Mouse (Mus musculus) macrophage (primary cell): ENCODE data around the gene Dync1li1. TPM values are rescaled to one million over a fixed set of nuclear protein-coding genes. Genes with fewer than 3 reads are reported as not detected.

Experiments used
- H3K27ac ChIP-seq: fragments of 350-480 bp; formaldehyde crosslinking; 2 replicates; pipeline ENCODE4 v1.9.0; 2021
- H3K36me3 ChIP-seq: fragments of 350-480 bp; formaldehyde crosslinking; 2 replicates; pipeline ENCODE4 v1.9.0; 2021; ENCODE audit errors: inconsistent target
- H3K4me3 ChIP-seq: fragments of 350-480 bp; formaldehyde crosslinking; 2 replicates; pipeline ENCODE4 v1.9.0; 2021; ENCODE audit errors: inconsistent target
- H3K79me2 ChIP-seq: fragments of 350-480 bp; formaldehyde crosslinking; 2 replicates; pipeline ENCODE4 v1.9.0; 2021; ENCODE audit errors: inconsistent target
- WGBS: methylation state at CpG from one replicate; pipeline ENCODE4 v1.1.7; 2026; ENCODE audit warnings: inconsistent platforms; ENCODE audit not compliant: missing documents; 5-methylcytosine and 5-hydroxymethylcytosine counted together
- polyA plus RNA-seq: library from polyadenylated mRNA; stranded (reverse); fragments of 250-400 nt; gene quantifications from 3 replicates; pipeline ENCODE4 v1.2.4, GENCODE M21; 2018; ENCODE audit warnings: inconsistent platforms

Dync1li1 gene
- polyA plus RNA-seq, 1 experiment from 2014 or later: 39.8 TPM

- H3K4me3 ChIP-seq: peak overlapping the region; percentile 77
- WGBS: 28% methylated on average over 19 of the region's 30 CpGs
- H3K36me3 ChIP-seq: no peaks in the 10 kb centered on the region
- H3K27ac ChIP-seq: peak overlapping the region; percentile 27
- H3K79me2 ChIP-seq: peaks cover 38% of the 10 kb centered on the region
Measured at GRCm38 (mm10) chr9:114729911-114730805, 41.6 kb downstream of the Dync1li1 start.

GRCm38 (mm10) chr9:114731011-114731755 lies 42.6 kb downstream of the Dync1li1 start, which contains the start of gene Cmtm6:
Gene Cmtm6 (plus strand): TSS chr9:114731116.
- no peaks in the 10 kb centered on the region for H3K36me3 ChIP-seq
- H3K4me3 ChIP-seq: peak within 1 kb of the TSS; percentile 77
- H3K79me2 ChIP-seq: peaks cover 48% of the 10 kb centered on the region
- WGBS: under 1% methylated on average over 53 of the region's 53 CpGs
- H3K27ac ChIP-seq: peak within 1 kb of the TSS; percentile 62

GRCm38 (mm10) chr9:114731871-114732682 lies 43.5 kb downstream of the Dync1li1 start:
- peaks cover 57% of the 10 kb centered on the region for H3K79me2 ChIP-seq
- 42% methylated on average over 12 of the region's 12 CpGs for WGBS
- H3K4me3 ChIP-seq: peak overlapping the region; percentile 77
- H3K36me3 ChIP-seq: 0 out of 2 replicates have a peak, but pooled peaks cover 6% of the 10 kb centered on the region
- peak overlapping the region; percentile 62 for H3K27ac ChIP-seq

- H3K27ac ChIP-seq: no peak overlapping the region
- H3K79me2 ChIP-seq: peaks cover 69% of the 10 kb centered on the region
- H3K36me3 ChIP-seq: 0 out of 2 replicates have a peak, but pooled peaks cover 14% of the 10 kb centered on the region
- WGBS: 89% methylated on average over 2 of the region's 2 CpGs
- no peak overlapping the region for H3K4me3 ChIP-seq
Measured at GRCm38 (mm10) chr9:114733238-114733637, 44.6 kb downstream of the Dync1li1 start.

GRCm38 (mm10) chr9:114736442-114736841 lies 47.9 kb downstream of the Dync1li1 start:
- H3K36me3 ChIP-seq: peaks cover 26% of the 10 kb centered on the region; the same call in 1 of the 2 replicates
- peaks cover 98% of the 10 kb centered on the region for H3K79me2 ChIP-seq
- H3K4me3 ChIP-seq: no peak overlapping the region
- no peak overlapping the region for H3K27ac ChIP-seq
- WGBS: 78% methylated on average over 11 of the region's 11 CpGs

GRCm38 (mm10) chr9:114740336-114740735 lies 51.7 kb downstream of the Dync1li1 start:
- H3K4me3 ChIP-seq: no peak overlapping the region
- WGBS: 82% methylated on average over 9 of the region's 9 CpGs
- peaks cover 26% of the 10 kb centered on the region; the same call in 1 of the 2 replicates for H3K36me3 ChIP-seq
- H3K27ac ChIP-seq: no peak overlapping the region
- H3K79me2 ChIP-seq: peaks cover 80% of the 10 kb centered on the region

GRCm38 (mm10) chr9:114742731-114743130 lies 54.1 kb downstream of the Dync1li1 start:
- 0% methylated on average over 2 of the region's 2 CpGs for WGBS
- Histone ChIP-seq H3K4me3 (no peak overlapping the region), H3K27ac (peak overlapping the region; percentile 87), H3K36me3 (peaks cover 28% of the 10 kb centered on the region; the same call in 1 of the 2 replicates), H3K79me2 (peaks cover 79% of the 10 kb centered on the region)

- WGBS: 87% methylated on average over 4 of the region's 4 CpGs
Measured at GRCm38 (mm10) chr9:114745163-114745562, 56.6 kb downstream of the Dync1li1 start.

GRCm38 (mm10) chr9:114745654-114746053 lies 57.1 kb downstream of the Dync1li1 start:
- H3K79me2 ChIP-seq: peaks cover 65% of the 10 kb centered on the region
- H3K27ac ChIP-seq: peak overlapping the region; percentile 83
- H3K36me3 ChIP-seq: peaks cover 15% of the 10 kb centered on the region; the same call in 1 of the 2 replicates
- 3% methylated on average over 4 of the region's 4 CpGs for WGBS
- no peak overlapping the region for H3K4me3 ChIP-seq

More at GRCm38 (mm10) chr9:114745163-114745562, 56.6 kb downstream of the Dync1li1 start:
- Histone ChIP-seq H3K79me2 (peaks cover 66% of the 10 kb centered on the region), H3K36me3 (peaks cover 19% of the 10 kb centered on the region; the same call in 1 of the 2 replicates), H3K27ac (peak overlapping the region; percentile 83), H3K4me3 (no peak overlapping the region)

- Histone ChIP-seq H3K79me2 (peaks cover 63% of the 10 kb centered on the region), H3K27ac (peak overlapping the region; percentile 54; the same call in 1 of the 2 replicates), H3K36me3 (peaks cover 14% of the 10 kb centered on the region; the same call in 1 of the 2 replicates), H3K4me3 (no peak overlapping the region)
- 93% methylated on average over 5 of the region's 10 CpGs for WGBS
Measured at GRCm38 (mm10) chr9:114747012-114747411, 58.4 kb downstream of the Dync1li1 start.

GRCm38 (mm10) chr9:114747466-114747865 lies 58.9 kb downstream of the Dync1li1 start:
- peaks cover 63% of the 10 kb centered on the region for H3K79me2 ChIP-seq
- H3K27ac ChIP-seq: peak overlapping the region; percentile 54
- H3K4me3 ChIP-seq: no peak overlapping the region
- peaks cover 14% of the 10 kb centered on the region; the same call in 1 of the 2 replicates for H3K36me3 ChIP-seq
- 92% methylated on average over 12 of the region's 12 CpGs for WGBS

- no peak overlapping the region for H3K27ac ChIP-seq
- WGBS: 94% methylated on average over 3 of the region's 3 CpGs
- H3K79me2 ChIP-seq: peaks cover 46% of the 10 kb centered on the region; the same call in 1 of the 2 replicates
- H3K4me3 ChIP-seq: no peak overlapping the region
- H3K36me3 ChIP-seq: peaks cover 12% of the 10 kb centered on the region; the same call in 1 of the 2 replicates
Measured at GRCm38 (mm10) chr9:114751582-114751981, 63.0 kb downstream of the Dync1li1 start.

- peaks cover 9% of the 10 kb centered on the region; the same call in 1 of the 2 replicates for H3K36me3 ChIP-seq
- no peak overlapping the region for H3K4me3 ChIP-seq
- H3K27ac ChIP-seq: peak overlapping the region; percentile 25; the same call in 1 of the 2 replicates
Measured at GRCm38 (mm10) chr9:114752311-114752710, 63.7 kb downstream of the Dync1li1 start.

More at GRCm38 (mm10) chr9:114752311-114752710, 63.7 kb downstream of the Dync1li1 start:
- peaks cover 38% of the 10 kb centered on the region; the same call in 1 of the 2 replicates for H3K79me2 ChIP-seq
- WGBS: 53% methylated on average over 9 of the region's 9 CpGs
